26 mouse cellular contexts compared by ENCODE assay signal in genomic region chr14:121541262-121541661, GRCm38 (mm10). TPM values are rescaled to one million over a fixed set of nuclear protein-coding genes. Genes with fewer than 3 reads are reported as not detected.
A peak's percentile ranks its signal among the peaks of the same experiment; 100 is the strongest.
DNase-seq lines count a peak whose midpoint lies in the region; ATAC-seq lines count a peak whose summit lies in the region.
"Had no signal": no experiment of that assay in that cellular context is flagged by ENCODE, and none has a peak within 500 bp of the region (broad histone marks: within the 10 kb centered on the region; RNA-seq: fewer than 3 reads in every experiment).

No protein-coding gene starts in this region.

- H3K36me3 ChIP-seq in heart, embryonic 10.5 days: peaks cover 12% of the 10 kb centered on the region
- peaks cover 45% of the 10 kb centered on the region for H3K36me3 ChIP-seq in intestine, embryonic 14.5 days (ENCODE audit: control insufficient read depth, insufficient read depth, low read length)
- peaks cover 15% of the 10 kb centered on the region; the same call in 1 of the 2 replicates for H3K36me3 ChIP-seq in intestine, embryonic 16.5 days (ENCODE audit: control insufficient read depth, insufficient read depth, low read length)
- H3K36me3 ChIP-seq in hindbrain, embryonic 14.5 days (replicated peaks; ENCODE audit: control insufficient read depth, insufficient read depth): peaks cover 11% of the 10 kb centered on the region; the same call in 1 of the 2 replicates
- H3K36me3 ChIP-seq: forebrain, embryonic 15.5 days had no signal

- DNase-seq in heart, postnatal 4 days: peak; percentile 13
- no peak for DNase-seq in heart, embryonic 10.5 days (ENCODE audit: low spot score)
- DNase-seq in intestine, embryonic 14.5 days (ENCODE audit: low spot score): no peak
- DNase-seq in left cerebral cortex, postnatal 25 days (ENCODE audit: low spot score in 2 of 2): no peak
- no peak for DNase-seq in hindbrain, embryonic 14.5 days (ENCODE audit: low spot score)
- DNase-seq: adrenal gland, adult 8-10 months; adrenal gland, postnatal 36 days; cerebellum, adult 18-20 months; cerebellum, adult 9-10 months; cerebellum, postnatal 14 days; gastrocnemius, postnatal 25 days; heart, adult 2 months; heart, postnatal 10 days; heart, postnatal 36 days; kidney, adult 11 months had no signal

- H3K27ac ChIP-seq in heart, embryonic 10.5 days: no peak overlapping the region
- no peak overlapping the region for H3K27ac ChIP-seq in intestine, embryonic 14.5 days (ENCODE audit: low read depth)
- no peak overlapping the region for H3K27ac ChIP-seq in intestine, embryonic 16.5 days (ENCODE audit: low read length)
- no peak overlapping the region for H3K27ac ChIP-seq in hindbrain, embryonic 14.5 days
- H3K27ac ChIP-seq: forebrain, embryonic 10.5 days; forebrain, embryonic 15.5 days; heart, adult 2 months; heart, embryonic 15.5 days; hindbrain, embryonic 15.5 days had no signal

- H3K4me1 ChIP-seq in heart, embryonic 10.5 days: no peaks in the 10 kb centered on the region
- no peaks in the 10 kb centered on the region for H3K4me1 ChIP-seq in intestine, embryonic 14.5 days (replicated peaks; ENCODE audit: control insufficient read depth, insufficient read depth, low read length)
- H3K4me1 ChIP-seq in intestine, embryonic 16.5 days (ENCODE audit: control insufficient read depth, insufficient read depth, low read length): peaks cover 2% of the 10 kb centered on the region; the same call in 1 of the 2 replicates
- H3K4me1 ChIP-seq in hindbrain, embryonic 14.5 days (replicated peaks; ENCODE audit: control insufficient read depth, insufficient read depth, low read length): no peaks in the 10 kb centered on the region
- H3K4me1 ChIP-seq: forebrain, embryonic 10.5 days; forebrain, embryonic 15.5 days; hindbrain, embryonic 15.5 days had no signal

- intact Hi-C loops in left cerebral cortex, postnatal 25 days (cut with DNase I): no loop called here

- WGBS in heart, embryonic 10.5 days: 74% methylated on average over 7 of the region's 7 CpGs
- WGBS in intestine, embryonic 14.5 days: 66% methylated on average over 7 of the region's 7 CpGs
- WGBS in intestine, embryonic 16.5 days: 53% methylated on average over 7 of the region's 7 CpGs
- WGBS in hindbrain, embryonic 14.5 days: 89% methylated on average over 7 of the region's 7 CpGs

- H3K9ac ChIP-seq in intestine, embryonic 14.5 days (ENCODE audit: low read length): no peak overlapping the region
- H3K9ac ChIP-seq in intestine, embryonic 16.5 days (ENCODE audit: low read depth, low read length): no peak overlapping the region
- H3K9ac ChIP-seq in hindbrain, embryonic 14.5 days: no peak overlapping the region
- H3K9ac ChIP-seq: forebrain, embryonic 15.5 days; heart, embryonic 15.5 days; hindbrain, embryonic 15.5 days had no signal

- H3K4me3 ChIP-seq in heart, embryonic 10.5 days: no peak overlapping the region
- no peak overlapping the region for H3K4me3 ChIP-seq in intestine, embryonic 14.5 days (ENCODE audit: low read depth, low read length)
- no peak overlapping the region for H3K4me3 ChIP-seq in intestine, embryonic 16.5 days (ENCODE audit: low read length)
- H3K4me3 ChIP-seq in hindbrain, embryonic 14.5 days (replicated peaks; ENCODE audit: low read length): no peak overlapping the region
- H3K4me3 ChIP-seq: forebrain, embryonic 10.5 days; forebrain, embryonic 15.5 days; heart, adult 2 months; heart, embryonic 15.5 days; hindbrain, embryonic 15.5 days had no signal

- peak; percentile 58 for ATAC-seq in intestine, embryonic 14.5 days (replicated peaks; ENCODE audit: low FRiP score, low TSS enrichment, low read depth)
- ATAC-seq in intestine, embryonic 16.5 days: peak; percentile 77
- ATAC-seq in hindbrain, embryonic 14.5 days (ENCODE audit: low FRiP score): no peak
- ATAC-seq: activated CD4-positive, CD25-positive, alpha-beta regulatory T cell, adult 4 months; CD4-positive, CD25-positive, alpha-beta regulatory T cell, adult 4 months; forebrain, embryonic 15.5 days had no signal

- no peaks in the 10 kb centered on the region for H3K9me3 ChIP-seq in heart, embryonic 10.5 days
- H3K9me3 ChIP-seq in intestine, embryonic 14.5 days (ENCODE audit: control insufficient read depth, low read length): 0 out of 2 replicates have a peak, but pooled peaks cover 4% of the 10 kb centered on the region
- no peaks in the 10 kb centered on the region for H3K9me3 ChIP-seq in intestine, embryonic 16.5 days (ENCODE audit: control insufficient read depth, low read length)
- no peaks in the 10 kb centered on the region for H3K9me3 ChIP-seq in hindbrain, embryonic 14.5 days (ENCODE audit: control insufficient read depth, low read length)
- H3K9me3 ChIP-seq: forebrain, embryonic 10.5 days; forebrain, embryonic 15.5 days; heart, embryonic 15.5 days; hindbrain, embryonic 15.5 days had no signal

- no peaks in the 10 kb centered on the region for H3K27me3 ChIP-seq in heart, embryonic 10.5 days (ENCODE audit: insufficient read depth, poor library complexity, severe bottlenecking)
- H3K27me3 ChIP-seq in intestine, embryonic 14.5 days (replicated peaks; ENCODE audit: control insufficient read depth, insufficient read depth, low read length): no peaks in the 10 kb centered on the region
- no peaks in the 10 kb centered on the region for H3K27me3 ChIP-seq in intestine, embryonic 16.5 days (replicated peaks; ENCODE audit: control insufficient read depth, insufficient read depth, low read length)
- no peaks in the 10 kb centered on the region for H3K27me3 ChIP-seq in hindbrain, embryonic 14.5 days (ENCODE audit: control insufficient read depth, insufficient read depth, low read length)
- H3K27me3 ChIP-seq: forebrain, embryonic 15.5 days; heart, embryonic 15.5 days; hindbrain, embryonic 15.5 days had no signal

- no peak overlapping the region for H3K4me2 ChIP-seq in intestine, embryonic 14.5 days (ENCODE audit: low read length)
- peak overlapping the region; percentile 37; the same call in 1 of the 2 replicates for H3K4me2 ChIP-seq in intestine, embryonic 16.5 days (ENCODE audit: low read depth, low read length)
- H3K4me2 ChIP-seq in hindbrain, embryonic 14.5 days (replicated peaks): no peak overlapping the region
- H3K4me2 ChIP-seq: forebrain, embryonic 15.5 days; heart, embryonic 11.5 days; heart, embryonic 15.5 days; hindbrain, embryonic 15.5 days had no signal

RNA-seq across cellular contexts. Expression of gene Slc15a1, which starts 36.2 kb away (rescaled TPM):
- under 1 TPM in 1 of 2 experiments, not detected in 1; 0.12 TPM for total RNA-seq in heart, postnatal 4 days (2021)
- polyA plus RNA-seq in heart, embryonic 10.5 days (2016; fragmentation: Nextera tagmentation; extraction: Ambion mirVana): 0.04 TPM in 1 of 2 replicates, not detected in the other
- polyA plus RNA-seq in intestine, embryonic 14.5 days (2014; fragmentation: Nextera tagmentation; extraction: Ambion mirVana): 0.39 and 0.89 TPM in 2 replicates
- polyA plus RNA-seq in intestine, embryonic 16.5 days (2015; fragmentation: Nextera tagmentation; extraction: Ambion mirVana): 12.6 and 18.7 TPM in 2 replicates
- not detected for total RNA-seq in left cerebral cortex, postnatal 25 days (2021)
- not detected in 2 replicates for polyA plus RNA-seq in hindbrain, embryonic 14.5 days (2014; fragmentation: Nextera tagmentation; extraction: Ambion mirVana)
- total RNA-seq: adrenal gland, postnatal 36 days; gastrocnemius, adult 8-10 months; gastrocnemius, postnatal 25 days; heart, adult 2 months; heart, postnatal 10 days; heart, postnatal 36 days had no signal
- polyA plus RNA-seq: C2C12; embryonic facial prominence, embryonic 11.5 days; forebrain, embryonic 10.5 days; forebrain, embryonic 15.5 days; heart, adult 2 months; heart, embryonic 11.5 days had no signal
